Mouse (Mus musculus) layer of hippocampus, adult 8-10 months (tissue): ENCODE results near the gene Sik1. TPM values are rescaled to one million over a fixed set of nuclear protein-coding genes. Genes with fewer than 3 reads are reported as not detected.
A peak's percentile ranks its signal among the peaks of the same experiment; 100 is the strongest.
"Not testable (repeated sequence)": the region's sequence is repeated elsewhere in the genome, so short reads cannot be mapped to it uniquely, and the experiment has no call there.

Source experiments
- DNase-seq, 2 experiments: peaks; one replicate each; pipeline ENCODE4 v3.0.0; 2022; ENCODE audit warnings: low spot score in 2 of 2
- total RNA-seq, 4 experiments: library from RNA; stranded (reverse); gene quantifications; 2 replicates each; pipeline ENCODE4 v1.2.4; 2022

Sik1 gene
- total RNA-seq, result 10 to 100 TPM; 13.2 to 22.2 (median 15.4) TPM

DNA sequence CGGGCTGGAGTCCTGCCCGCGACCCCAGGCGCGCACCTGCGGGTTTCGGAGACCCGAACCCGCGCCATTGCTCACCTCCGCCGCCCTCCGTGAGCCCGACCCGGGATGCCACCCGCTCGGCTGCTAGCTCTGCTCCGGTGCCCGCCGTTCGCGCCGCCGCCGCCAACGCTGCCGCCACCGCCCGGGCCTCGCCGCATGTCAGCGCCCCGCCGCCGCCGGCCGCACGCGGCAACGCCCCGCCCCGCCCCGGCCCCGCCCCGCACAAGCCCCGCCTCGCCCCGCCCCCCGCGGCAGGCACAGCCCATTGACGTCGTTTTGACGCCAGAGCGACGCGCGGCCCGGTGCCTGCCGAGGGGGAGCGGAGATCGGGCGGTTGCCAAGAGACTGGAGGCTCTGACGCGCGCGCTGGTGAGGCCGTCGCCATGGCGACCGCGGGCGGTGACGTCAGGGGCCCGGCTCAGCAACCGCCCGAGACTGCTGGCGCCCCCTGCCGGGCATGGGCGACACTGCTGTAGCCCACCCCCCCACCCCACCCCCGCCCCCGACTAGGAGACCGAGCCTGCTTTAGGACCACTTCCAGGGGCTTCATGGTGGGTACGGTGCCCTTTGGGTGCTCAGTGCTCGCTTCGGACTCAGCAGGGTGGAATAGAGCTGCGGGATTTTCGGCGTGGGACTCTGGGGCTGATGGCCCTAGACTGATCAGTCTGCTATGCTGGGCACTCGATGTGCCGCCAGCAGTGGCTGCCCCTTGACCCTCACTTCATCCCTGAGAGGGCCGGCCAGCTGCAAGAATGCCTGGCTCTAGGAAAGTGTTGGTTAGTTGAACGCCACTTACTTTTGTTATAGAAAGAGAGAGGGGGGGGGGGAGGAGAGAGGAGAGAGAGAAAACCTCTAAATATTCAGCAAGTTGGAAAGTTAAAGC, at the start of gene Sik1:
Gene Sik1, minus strand, starts transcription at position 208 of the 922 bp plus-strand sequence.
- DNase-seq, result peak; percentile 96 to 98

DNA sequence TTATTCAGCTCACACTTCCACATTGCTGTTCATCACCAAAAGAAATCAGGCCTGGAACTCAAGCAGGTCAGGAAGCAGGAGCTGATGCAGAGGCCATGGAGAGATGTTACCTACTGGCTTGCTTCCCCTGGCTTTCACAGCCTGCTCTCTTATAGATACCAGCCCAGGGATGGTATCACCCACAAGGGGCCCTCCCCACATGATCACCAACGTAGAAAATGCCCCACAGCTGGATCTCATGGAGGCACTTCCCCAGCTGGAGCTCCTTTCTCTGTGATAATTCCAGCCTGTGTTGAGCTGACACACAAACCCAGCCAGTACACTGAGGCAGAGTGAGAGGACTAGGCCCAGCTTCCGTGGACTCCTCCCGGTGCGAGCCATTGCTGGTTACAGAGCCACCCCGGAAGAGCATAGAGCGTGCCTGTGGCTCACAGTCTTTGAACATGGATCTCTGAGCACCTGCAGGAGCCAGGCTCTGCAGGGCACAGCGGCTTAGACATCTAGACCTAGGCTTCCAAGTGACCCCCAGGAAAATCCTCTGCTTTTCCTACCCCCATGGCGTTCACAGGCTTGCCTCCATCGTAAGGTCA, 49.7 kb upstream of the Sik1 start:
- DNase-seq, result no peak

DNA sequence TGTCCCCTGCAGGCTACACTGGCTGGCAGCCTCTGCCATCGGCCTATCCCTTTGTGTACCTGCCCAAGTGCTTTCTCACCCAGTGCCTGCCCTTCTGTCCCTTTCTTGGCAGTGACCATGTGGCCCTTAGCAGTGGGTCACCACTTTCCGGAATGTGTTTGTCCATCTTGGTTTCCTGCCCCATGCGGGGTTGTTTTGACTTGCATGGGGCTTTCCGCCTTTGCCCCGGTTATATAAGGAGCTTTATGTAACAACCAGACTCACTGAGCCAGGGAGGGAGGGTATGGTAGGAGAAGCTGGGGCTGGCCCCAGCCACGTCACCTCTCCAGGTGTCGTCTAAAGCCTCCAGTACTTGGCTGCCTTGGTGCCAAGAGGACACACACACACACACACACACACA, 48.4 kb upstream of the Sik1 start:
- no peak for DNase-seq

DNA sequence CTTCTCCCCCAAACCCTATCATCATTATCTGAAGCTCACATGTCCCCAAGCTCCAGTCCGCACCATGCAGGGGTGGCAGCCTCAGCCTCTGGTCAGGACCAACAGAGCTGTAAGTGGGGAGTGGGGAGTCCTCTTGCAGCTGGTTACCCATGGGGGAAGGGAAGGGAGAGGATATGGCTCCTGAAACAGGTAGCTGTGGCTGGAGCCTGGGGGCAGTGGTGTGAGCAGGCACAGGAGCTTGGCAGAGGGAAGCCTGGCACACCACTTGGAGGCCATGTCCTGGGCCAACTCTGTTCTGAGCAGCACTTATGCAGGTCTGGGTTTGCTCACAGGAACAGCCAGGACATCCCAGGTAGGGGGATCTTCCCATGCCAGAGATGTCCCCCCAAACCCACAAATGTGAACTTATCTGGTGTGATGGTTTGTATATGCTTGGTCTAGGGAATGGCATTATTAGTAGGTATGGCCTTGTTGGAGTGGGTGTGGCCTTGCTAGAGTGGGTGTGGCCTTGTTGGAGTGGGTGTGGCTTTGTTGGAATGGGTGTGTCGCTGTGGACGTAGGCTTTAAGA, 47.1 kb upstream of the Sik1 start:
- no peak for DNase-seq

DNA sequence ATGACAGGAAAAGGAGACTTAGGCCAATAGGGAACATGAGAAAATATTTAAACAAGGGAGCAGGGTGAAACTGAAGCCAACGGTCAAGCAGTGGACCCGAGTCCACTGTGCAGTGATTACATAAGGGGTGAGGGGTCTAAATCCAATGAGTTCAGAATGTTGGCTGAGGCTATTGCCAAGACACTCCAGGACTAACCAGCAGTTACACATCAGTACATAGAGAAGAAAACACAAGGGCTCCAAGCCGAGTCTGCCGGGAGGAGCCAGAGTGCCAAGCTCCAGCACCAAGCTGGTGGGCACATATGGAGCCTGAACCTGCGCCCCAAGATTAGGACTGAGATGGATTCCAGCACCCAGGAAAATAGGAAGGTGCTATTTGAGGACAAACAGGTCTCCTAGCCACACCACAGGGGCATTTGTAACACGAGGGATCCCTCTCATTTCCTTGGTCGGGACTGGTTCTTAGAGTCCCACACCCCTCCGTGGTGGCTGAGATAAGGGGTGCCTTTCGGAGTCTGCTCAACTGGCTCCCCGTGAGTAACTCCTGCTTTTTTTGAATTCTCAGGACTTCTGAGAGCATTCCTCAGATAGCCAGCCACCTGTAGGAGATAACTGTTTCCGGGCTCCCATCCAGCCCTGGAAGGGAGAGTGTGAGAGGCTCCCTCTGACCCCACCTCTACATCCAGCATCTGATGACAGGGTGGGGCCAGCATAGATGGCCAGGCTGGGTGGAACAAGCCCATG, 46.0 kb upstream of the Sik1 start:
- DNase-seq, result no peak

DNA sequence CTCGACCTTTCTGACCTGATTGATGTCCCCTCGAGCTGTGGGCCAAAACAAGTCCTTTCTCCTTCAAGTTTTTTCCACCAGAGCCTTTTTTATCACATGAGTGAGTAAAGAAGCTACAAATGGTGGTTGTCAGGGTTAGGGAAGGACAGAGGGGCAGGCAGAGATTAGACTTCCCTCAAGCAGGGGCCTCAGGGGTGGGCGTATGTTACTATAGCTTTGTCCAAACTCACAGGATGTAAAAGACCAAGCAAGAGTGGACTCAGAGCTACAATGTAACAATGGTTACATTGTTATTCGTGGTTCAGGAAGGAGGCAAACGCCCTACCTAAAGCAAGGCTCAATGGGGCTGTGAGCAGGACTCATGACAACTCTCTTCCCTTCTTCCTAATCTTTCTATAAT, 43.3 kb upstream of the Sik1 start:
- DNase-seq, result no peak

DNA sequence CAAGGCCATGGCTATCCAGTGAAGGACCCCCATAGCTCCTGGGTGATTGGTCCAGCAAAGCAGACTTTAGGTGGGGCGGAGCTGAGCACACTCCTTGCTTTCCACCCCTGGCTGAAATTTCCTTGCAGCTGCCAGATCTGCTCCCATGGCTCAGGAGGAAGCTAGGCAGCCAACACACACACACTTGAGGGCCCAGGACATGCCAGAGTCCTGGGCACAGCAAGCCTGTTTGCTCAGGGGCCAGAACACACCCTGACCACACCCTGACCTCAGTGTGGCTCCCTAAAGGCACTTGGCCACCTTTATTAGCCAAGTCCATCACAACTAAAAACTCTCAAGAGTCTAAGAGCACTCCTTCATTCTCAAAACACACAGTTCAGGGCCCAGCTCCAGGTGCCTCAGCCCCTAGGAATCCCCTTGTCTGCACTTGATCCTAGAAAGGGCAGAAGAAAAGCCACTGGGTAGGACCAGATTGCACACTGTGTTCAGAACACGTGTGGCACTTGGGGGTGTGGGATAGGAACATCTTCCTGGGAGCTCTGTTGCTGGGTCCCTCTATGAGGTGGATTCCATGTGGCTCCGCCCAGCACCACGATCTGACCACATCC, 41.7 kb upstream of the Sik1 start:
- no peak for DNase-seq

DNA sequence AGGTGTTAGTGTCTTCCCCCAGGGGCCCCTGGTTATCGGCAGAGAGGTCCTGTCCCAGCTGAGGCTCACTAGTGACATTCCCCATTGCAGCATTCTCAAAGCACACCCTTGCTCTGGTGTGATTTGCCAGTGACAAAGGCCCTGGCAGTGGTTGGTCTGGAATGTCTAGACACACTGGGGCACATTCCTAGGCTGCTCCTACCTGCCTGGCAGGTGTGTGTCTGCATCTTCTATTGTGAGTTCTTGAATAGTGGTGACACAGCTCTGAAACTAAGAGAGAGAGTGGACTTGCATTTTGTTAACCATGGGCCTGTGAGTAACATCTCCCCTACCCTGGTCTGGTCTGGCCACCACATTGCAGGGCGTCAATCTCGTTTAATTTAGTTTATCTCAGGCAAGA, 41.1 kb upstream of the Sik1 start:
- no peak for DNase-seq

DNA sequence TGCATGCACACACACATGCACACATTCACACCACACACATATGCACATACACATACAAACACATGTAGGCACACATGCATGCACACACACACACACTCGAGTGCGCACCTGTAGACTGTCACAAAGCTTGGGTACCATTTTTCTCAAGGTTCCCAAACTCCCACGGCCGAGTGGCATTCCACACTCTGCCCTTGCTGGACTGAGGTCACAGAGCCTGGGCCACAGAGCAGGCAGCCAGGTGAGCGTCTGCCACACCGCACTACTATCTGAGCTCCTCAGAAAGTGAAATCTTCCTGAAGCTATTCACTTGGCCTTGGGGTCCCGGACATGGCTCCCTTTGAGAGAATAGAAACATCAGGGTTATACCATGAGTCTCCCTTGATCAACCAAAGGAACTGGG, 40.7 kb upstream of the Sik1 start:
- DNase-seq, result no peak

DNA sequence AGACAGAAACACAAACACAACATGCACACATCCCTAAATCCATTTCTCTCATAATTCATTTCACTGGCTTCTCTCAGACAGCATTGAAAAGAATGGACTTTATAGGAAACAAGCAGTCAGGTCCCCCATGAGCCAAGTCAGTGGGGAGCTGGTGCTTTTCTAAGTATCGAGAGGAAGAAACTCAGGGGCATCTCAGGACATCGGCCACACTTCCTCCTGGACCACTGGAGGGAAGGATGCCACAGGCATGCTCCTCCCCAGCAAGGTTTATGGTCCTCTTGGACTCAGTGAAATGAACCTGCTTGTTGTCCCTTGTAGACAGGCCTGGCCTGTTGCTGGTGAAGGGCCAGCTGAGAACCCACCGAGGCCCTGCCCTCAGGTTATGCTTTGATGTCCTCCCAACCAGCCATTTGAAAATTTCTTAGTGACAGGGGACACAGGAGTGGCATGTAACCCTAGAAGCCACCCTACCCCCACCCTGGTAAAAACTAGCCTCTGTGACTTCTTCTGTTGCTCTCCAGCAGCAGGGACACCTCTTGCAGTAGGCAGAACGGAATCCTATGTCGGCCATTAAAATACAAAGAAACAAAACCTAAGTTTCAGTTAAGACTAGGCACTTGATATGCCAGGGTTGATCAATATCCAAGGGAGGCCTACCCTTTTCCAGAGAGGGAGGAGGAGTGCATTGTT, 37.9 kb upstream of the Sik1 start:
- no peak for DNase-seq

DNA sequence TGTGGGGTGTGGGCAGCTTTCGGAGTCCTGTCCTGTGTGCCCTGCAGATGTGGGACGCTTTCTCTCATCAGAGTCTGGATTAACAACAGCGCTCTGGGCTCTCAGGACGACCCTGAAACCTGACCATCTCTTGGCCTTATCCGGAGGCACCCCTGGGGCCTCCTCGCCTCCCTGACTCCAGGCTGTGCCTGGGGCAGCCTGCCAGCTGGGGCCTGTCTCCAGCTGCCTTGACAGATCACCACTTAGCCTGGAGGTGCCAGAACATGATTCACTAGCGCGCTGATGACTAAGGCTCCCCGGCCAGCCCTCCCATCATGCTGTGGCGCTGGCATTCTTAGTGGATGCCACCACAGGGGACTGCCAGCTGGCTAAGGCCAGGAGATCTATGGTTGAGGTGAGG, 37.1 kb upstream of the Sik1 start:
- peak; percentile 52 to 53 for DNase-seq

DNA sequence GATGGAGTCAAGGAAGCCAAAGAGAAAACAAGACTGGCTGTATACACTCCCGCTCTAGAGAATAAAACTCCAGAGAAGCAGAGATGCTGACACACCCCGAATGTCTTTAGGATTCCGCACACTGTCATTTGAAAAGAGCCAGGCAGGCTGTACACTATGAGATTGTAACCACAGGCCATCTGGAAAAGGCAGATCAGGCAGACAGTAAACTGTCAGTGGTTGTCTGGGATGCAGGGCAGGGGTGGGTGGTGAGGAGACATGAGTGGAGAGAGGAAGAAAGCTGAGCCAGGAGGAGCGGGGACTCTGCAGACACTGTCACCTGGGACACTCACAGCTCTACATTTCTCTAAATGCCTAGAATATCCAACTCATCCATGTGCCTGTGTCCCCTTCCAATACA, 36.3 kb upstream of the Sik1 start:
- peak in 1 of 2 experiments; percentile 24 for DNase-seq

DNA sequence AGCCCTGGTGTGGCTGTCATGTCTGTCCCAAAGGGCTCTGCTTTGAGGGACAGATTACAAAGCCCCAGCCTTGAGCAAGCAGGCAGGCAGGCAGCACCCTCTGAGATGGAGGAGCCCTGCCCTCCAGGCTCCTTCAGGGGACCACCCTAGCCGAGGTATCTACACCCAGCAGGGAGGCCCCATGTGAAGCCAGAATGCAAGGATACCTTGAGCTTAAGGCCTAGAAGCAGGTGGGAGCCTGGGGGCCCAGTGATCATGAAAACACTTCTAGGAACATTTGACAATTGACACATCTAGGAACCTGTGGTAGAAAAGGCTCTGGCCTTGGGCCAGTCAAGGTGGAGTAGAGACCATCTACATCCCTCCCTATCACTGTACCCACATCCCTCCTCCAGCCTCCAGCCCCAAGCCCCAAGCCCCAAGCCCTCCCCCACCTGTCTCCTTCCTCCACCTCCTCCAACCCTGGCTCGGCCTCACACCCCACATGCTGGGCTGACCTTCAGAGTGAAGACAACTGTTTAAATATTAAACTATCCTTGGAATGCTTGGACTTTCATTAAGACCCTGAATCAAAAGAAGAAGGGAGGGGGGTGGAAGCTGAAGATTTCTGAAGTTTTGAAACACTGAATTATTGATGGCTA, 34.8 kb upstream of the Sik1 start:
- no peak for DNase-seq

DNA sequence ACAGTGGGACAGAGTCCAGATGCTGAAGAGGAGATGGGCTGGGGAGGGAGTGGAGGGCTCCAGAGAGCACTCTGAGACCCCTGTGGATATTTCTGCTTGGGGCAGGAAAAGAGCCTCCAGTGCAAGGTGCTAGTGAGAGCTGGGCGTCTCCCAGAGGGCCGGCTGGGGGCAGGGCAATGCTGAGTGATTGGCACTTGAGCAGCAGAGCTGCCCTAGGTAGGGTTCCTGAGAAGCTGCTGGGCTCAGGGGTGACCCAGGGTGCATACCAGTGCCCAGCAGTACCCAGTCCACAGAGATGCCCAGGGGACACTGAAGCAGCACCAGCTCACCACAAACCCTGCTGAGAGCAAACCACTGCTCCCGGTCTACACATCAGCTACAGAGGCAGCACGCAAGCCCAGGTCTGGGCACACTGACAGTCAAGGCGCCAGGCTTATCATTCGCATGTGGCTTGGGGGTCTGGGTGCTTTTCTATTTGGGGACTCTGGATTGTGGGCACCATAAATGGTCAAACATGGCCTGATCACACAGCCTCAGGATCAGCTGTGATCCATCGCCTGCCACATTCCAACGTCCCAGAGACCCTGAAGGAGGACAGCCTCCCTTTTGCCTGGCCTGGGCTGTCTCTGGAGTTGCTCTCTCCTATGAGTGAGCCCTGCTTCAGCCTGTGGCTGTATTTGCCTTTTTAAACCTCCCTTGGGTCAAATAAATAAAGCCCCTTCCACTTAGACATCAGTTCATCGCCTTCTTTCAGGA, 34.0 kb upstream of the Sik1 start:
- DNase-seq, result no peak

DNA sequence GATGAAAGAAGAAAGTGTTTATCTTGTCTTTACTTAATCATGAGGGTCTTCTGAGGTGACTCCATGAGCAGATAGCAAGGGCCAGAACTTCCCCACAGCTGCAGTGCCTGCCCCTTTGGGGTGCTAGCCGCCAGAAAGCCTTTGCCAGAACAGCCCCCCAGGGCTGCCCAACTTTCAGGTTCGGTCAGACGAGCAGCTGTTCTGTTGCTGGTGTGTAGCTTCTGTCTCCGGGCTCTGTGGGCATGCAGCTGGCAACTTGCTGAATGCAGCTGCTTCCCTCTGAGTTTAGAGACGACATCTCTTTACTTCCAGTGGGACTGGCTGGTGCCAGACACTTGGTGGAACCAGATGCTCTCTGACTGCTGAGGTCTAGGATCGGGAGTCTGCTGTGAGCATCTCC, 32.9 kb upstream of the Sik1 start:
- no peak for DNase-seq

DNA sequence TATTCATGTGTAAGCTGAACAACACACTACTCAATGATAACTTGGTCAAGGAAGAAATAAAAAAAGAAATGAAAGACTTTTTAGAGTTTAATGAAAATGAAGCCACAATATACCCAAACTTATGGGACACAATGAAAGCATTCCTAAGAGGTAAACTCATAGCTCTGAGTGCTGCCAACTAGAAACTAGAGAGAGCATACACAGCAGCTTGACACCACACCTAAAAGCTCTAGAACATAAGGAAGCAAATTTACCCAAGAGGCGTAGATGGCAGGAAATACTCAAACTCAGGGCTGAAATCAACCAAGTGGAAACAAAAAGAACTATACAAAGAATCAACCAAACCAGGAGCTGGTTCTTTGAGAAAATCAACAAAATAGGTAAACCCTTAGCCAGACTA, 29.1 kb upstream of the Sik1 start:
- DNase-seq, result not testable (repeated sequence)

DNA sequence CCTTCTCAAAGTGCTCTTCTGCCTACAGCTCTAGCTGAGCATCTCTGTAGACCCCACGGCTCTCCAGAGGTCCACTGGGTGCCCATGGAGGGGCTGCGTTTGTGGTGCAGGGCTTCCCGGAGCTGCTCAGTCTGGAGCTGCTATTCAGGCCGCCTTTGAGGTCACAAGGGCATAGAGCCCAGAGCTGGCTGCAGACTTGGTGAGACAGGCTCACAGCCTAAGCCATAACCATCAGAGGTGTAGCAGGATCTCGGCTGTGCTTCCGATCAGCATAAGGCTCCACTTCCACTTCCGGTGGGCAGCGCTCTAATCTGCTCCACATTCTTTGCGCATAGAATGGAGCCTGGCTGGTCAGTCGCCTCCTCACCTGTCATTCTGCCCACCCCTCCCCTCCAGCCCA, 23.8 kb upstream of the Sik1 start:
- no peak for DNase-seq

DNA sequence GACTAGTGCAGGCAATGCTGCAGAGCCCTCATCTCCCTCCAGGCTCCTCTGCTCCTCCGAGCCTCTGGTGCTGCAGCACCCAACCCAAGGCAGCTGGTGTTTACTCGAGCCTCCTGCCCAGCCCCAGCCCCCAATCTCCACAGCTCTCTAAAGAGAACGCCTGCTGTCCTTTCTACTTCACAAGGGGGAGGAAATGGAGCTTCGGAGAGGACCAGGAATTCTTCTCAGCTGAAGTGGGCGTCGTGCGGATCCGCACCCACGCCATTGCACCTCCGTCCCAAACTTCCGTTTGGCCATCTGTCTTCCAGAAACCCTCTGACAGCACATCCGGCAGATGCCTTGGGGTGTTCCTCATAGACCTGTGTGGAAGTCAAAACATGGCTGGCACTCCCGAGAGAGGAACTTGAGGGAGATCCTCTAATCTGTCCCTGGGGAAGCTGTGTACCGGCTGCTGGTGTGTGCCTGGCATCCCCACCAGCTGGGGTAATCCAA, 22.1 kb upstream of the Sik1 start:
- peak; percentile 61 to 71 for DNase-seq

DNA sequence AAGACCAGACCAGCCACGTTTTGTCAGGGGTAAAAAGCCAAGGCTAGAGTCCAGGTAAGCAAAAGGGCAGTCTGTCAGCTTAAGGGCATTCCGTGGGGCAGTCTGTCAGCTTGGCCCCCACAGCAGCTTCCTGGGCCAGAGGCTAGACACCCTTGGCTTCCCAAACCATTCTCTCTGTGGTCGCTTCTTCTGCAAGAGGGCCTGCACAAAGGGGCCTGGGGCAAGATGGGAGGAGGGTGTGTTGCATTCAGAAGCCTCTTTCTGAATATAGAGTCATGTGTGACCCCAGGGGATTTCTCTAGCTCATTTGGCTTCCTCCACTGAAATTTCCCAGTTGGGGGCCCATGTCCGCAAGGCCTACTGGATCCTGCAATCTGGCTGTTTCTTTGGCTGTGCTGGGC, 21.6 kb upstream of the Sik1 start:
- no peak for DNase-seq

DNA sequence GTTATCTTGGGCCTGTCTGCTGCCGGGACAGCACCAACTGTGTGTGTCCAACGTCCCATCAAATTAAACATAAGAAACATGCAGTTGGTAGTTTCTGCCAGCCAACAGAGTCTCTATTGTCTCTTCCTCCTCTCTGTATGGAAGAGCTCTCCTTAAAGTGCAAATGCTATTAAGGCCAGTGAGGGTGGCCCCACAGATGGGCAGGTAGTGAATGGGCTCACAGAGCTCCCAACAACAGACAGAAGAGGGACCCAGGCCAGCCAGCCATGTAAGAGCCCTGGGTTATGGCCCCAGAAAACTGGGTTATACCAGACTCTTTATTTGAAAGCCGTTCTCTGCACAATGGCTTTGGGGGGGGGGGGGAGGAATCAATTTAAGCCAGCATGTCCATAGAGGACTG, 21.2 kb upstream of the Sik1 start:
- DNase-seq, result no peak
